Mouse (Mus musculus): ENCODE measurements around the gene Fen1. TPM values are rescaled to one million over a fixed set of nuclear protein-coding genes. Genes with fewer than 3 reads are reported as not detected.
"Not testable (repeated sequence)": the region's sequence is repeated elsewhere in the genome, so short reads cannot be mapped to it uniquely, and the experiment has no call there.

The Fen1 gene
- polyA plus RNA-seq, 1 experiment, result 83.7 TPM

- H3K79me2 ChIP-seq (ENCODE audit: control insufficient read depth, insufficient read depth), result no peaks in the 10 kb centered on the region
- no peaks in the 10 kb centered on the region for H3K36me3 ChIP-seq (ENCODE audit: control insufficient read depth, insufficient read depth)
- no peaks in the 10 kb centered on the region for H3K79me3 ChIP-seq (ENCODE audit: low read depth)
- TF ChIP-seq FOSL1 (IDR thresholded peaks at IDR 0.05; ENCODE audit: insufficient read depth, low read length, poor library complexity, severe bottlenecking) (no peak), MYOG (IDR thresholded peaks at IDR 0.05; ENCODE audit: control insufficient read depth, extremely low read depth, insufficient read length) (no peak), MAX (IDR thresholded peaks at IDR 0.05) (no peak), MYOD1 (IDR thresholded peaks at IDR 0.05; ENCODE audit: control insufficient read depth, insufficient read length, low read depth) (no peak), CTCF (IDR thresholded peaks at IDR 0.05; ENCODE audit: control insufficient read depth, insufficient read depth, insufficient read length) (no peak), CEBPB (IDR thresholded peaks at IDR 0.05; ENCODE audit: low read depth) (no peak), USF1 (IDR thresholded peaks at IDR 0.05; ENCODE audit: low read depth) (no peak)
- H3K4me3 ChIP-seq (ENCODE audit: insufficient read depth, poor library complexity, severe bottlenecking), result no peak overlapping the region
- H3K27me3 ChIP-seq (ENCODE audit: control insufficient read depth, insufficient read depth, insufficient read length), result no peaks in the 10 kb centered on the region
- no peak overlapping the region for H3ac ChIP-seq (ENCODE audit: control insufficient read depth, insufficient read length, low read depth)
Observed at GRCm38 (mm10) chr19:10169179-10169578, 34.8 kb downstream of the Fen1 start.

- no peaks in the 10 kb centered on the region for H3K27me3 ChIP-seq (ENCODE audit: control insufficient read depth, insufficient read depth, insufficient read length)
- H3ac ChIP-seq (ENCODE audit: control insufficient read depth, insufficient read length, low read depth), result no peak overlapping the region
- no peak overlapping the region for H3K4me3 ChIP-seq (ENCODE audit: insufficient read depth, poor library complexity, severe bottlenecking)
- H3K79me2 ChIP-seq (ENCODE audit: control insufficient read depth, insufficient read depth), result no peaks in the 10 kb centered on the region
- TF ChIP-seq USF1 (IDR thresholded peaks at IDR 0.05; ENCODE audit: low read depth) (no peak), MYOD1 (IDR thresholded peaks at IDR 0.05; ENCODE audit: control insufficient read depth, insufficient read length, low read depth) (no peak), CTCF (IDR thresholded peaks at IDR 0.05; ENCODE audit: control insufficient read depth, insufficient read depth, insufficient read length) (no peak), FOSL1 (IDR thresholded peaks at IDR 0.05; ENCODE audit: insufficient read depth, low read length, poor library complexity, severe bottlenecking) (no peak)
- no peaks in the 10 kb centered on the region for H3K36me3 ChIP-seq (ENCODE audit: control insufficient read depth, insufficient read depth)
- no peaks in the 10 kb centered on the region for H3K79me3 ChIP-seq (ENCODE audit: low read depth)
Observed at GRCm38 (mm10) chr19:10168441-10168840, 35.5 kb downstream of the Fen1 start.

GRCm38 (mm10) chr19:10167951-10168350 is 36.0 kb downstream of the Fen1 start:
- Histone ChIP-seq H3K79me3 (ENCODE audit: low read depth) (no peaks in the 10 kb centered on the region), H3K4me3 (ENCODE audit: insufficient read depth, poor library complexity, severe bottlenecking) (no peak overlapping the region), H3ac (ENCODE audit: control insufficient read depth, insufficient read length, low read depth) (no peak overlapping the region), H3K36me3 (ENCODE audit: control insufficient read depth, insufficient read depth) (no peaks in the 10 kb centered on the region), H3K27me3 (ENCODE audit: control insufficient read depth, insufficient read depth, insufficient read length) (no peaks in the 10 kb centered on the region), H3K79me2 (ENCODE audit: control insufficient read depth, insufficient read depth) (no peaks in the 10 kb centered on the region)
- TF ChIP-seq USF1 (IDR thresholded peaks at IDR 0.05; ENCODE audit: low read depth) (no peak), MYOD1 (IDR thresholded peaks at IDR 0.05; ENCODE audit: control insufficient read depth, insufficient read length, low read depth) (no peak), CTCF (IDR thresholded peaks at IDR 0.05; ENCODE audit: control insufficient read depth, insufficient read depth, insufficient read length) (no peak), MAX (IDR thresholded peaks at IDR 0.05) (no peak), CEBPB (IDR thresholded peaks at IDR 0.05; ENCODE audit: low read depth) (no peak), FOSL1 (IDR thresholded peaks at IDR 0.05; ENCODE audit: insufficient read depth, low read length, poor library complexity, severe bottlenecking) (no peak), MYOG (IDR thresholded peaks at IDR 0.05; ENCODE audit: control insufficient read depth, extremely low read depth, insufficient read length) (no peak)

DNA sequence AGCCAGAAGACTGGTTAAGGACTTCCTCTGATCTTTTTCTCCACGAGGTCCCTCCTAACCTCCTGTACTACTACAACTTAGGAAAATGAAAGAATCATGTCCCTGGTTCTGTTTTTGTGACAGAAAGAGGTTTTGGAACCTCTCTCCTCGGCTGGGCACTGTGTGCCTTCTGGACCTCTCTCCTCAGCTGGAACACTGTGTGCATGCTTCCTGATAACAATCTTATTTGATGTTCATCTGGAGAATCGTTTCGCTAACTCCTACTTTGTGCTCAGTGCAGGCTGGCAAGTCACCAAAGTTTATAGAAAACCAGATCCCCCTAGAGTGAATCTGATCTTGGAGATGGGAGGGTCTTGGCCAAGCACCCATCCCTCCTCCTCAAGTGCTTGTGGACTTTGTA is 36.9 kb downstream of the Fen1 start:
- no peak overlapping the region for H3ac ChIP-seq (ENCODE audit: control insufficient read depth, insufficient read length, low read depth)
- TF ChIP-seq CEBPB (IDR thresholded peaks at IDR 0.05; ENCODE audit: low read depth) (no peak), MYOD1 (IDR thresholded peaks at IDR 0.05; ENCODE audit: control insufficient read depth, insufficient read length, low read depth) (no peak), MYOG (IDR thresholded peaks at IDR 0.05; ENCODE audit: control insufficient read depth, extremely low read depth, insufficient read length) (no peak), USF1 (IDR thresholded peaks at IDR 0.05; ENCODE audit: low read depth) (no peak), FOSL1 (IDR thresholded peaks at IDR 0.05; ENCODE audit: insufficient read depth, low read length, poor library complexity, severe bottlenecking) (no peak), MAX (IDR thresholded peaks at IDR 0.05) (no peak), CTCF (IDR thresholded peaks at IDR 0.05; ENCODE audit: control insufficient read depth, insufficient read depth, insufficient read length) (no peak)

GRCm38 (mm10) chr19:10165928-10166327 is 38.0 kb downstream of the Fen1 start:
- H3K79me2 ChIP-seq (ENCODE audit: control insufficient read depth, insufficient read depth); H3K27me3 ChIP-seq (ENCODE audit: control insufficient read depth, insufficient read depth, insufficient read length); H3ac ChIP-seq (ENCODE audit: control insufficient read depth, insufficient read length, low read depth): not testable (repeated sequence)

More for the DNA sequence above, 36.9 kb downstream of the Fen1 start:
- H3K79me2 ChIP-seq (ENCODE audit: control insufficient read depth, insufficient read depth), result no peaks in the 10 kb centered on the region
- H3K79me3 ChIP-seq (ENCODE audit: low read depth), result no peaks in the 10 kb centered on the region
- no peaks in the 10 kb centered on the region for H3K36me3 ChIP-seq (ENCODE audit: control insufficient read depth, insufficient read depth)
- H3K27me3 ChIP-seq (ENCODE audit: control insufficient read depth, insufficient read depth, insufficient read length), result no peaks in the 10 kb centered on the region
- H3K4me3 ChIP-seq (ENCODE audit: insufficient read depth, poor library complexity, severe bottlenecking), result no peak overlapping the region

GRCm38 (mm10) chr19:10163896-10164295 is 40.1 kb downstream of the Fen1 start:
- TF ChIP-seq MYOD1 (IDR thresholded peaks at IDR 0.05; ENCODE audit: control insufficient read depth, insufficient read length, low read depth) (no peak), CEBPB (IDR thresholded peaks at IDR 0.05; ENCODE audit: low read depth) (no peak), MYOG (IDR thresholded peaks at IDR 0.05; ENCODE audit: control insufficient read depth, extremely low read depth, insufficient read length) (no peak), FOSL1 (IDR thresholded peaks at IDR 0.05; ENCODE audit: insufficient read depth, low read length, poor library complexity, severe bottlenecking) (no peak), USF1 (IDR thresholded peaks at IDR 0.05; ENCODE audit: low read depth) (no peak), MAX (IDR thresholded peaks at IDR 0.05) (no peak), CTCF (IDR thresholded peaks at IDR 0.05; ENCODE audit: control insufficient read depth, insufficient read depth, insufficient read length) (no peak)
- Histone ChIP-seq H3ac (ENCODE audit: control insufficient read depth, insufficient read length, low read depth) (no peak overlapping the region), H3K79me2 (ENCODE audit: control insufficient read depth, insufficient read depth) (no peaks in the 10 kb centered on the region), H3K79me3 (ENCODE audit: low read depth) (no peaks in the 10 kb centered on the region), H3K36me3 (ENCODE audit: control insufficient read depth, insufficient read depth) (no peaks in the 10 kb centered on the region), H3K4me3 (ENCODE audit: insufficient read depth, poor library complexity, severe bottlenecking) (no peak overlapping the region), H3K27me3 (ENCODE audit: control insufficient read depth, insufficient read depth, insufficient read length) (no peaks in the 10 kb centered on the region)

More at GRCm38 (mm10) chr19:10165928-10166327, 38.0 kb downstream of the Fen1 start:
- H3K79me3 ChIP-seq (ENCODE audit: low read depth); H3K36me3 ChIP-seq (ENCODE audit: control insufficient read depth, insufficient read depth); H3K4me3 ChIP-seq (ENCODE audit: insufficient read depth, poor library complexity, severe bottlenecking): not testable (repeated sequence)

All from C2C12 (cell line).